Mouse (Mus musculus) heart, adult 2 months (tissue): ENCODE measurements at regions not wholly inside any gene's neighbourhood (a gene's known extent, or its start where the extent isn't known, plus 50 kb on each side); places are given as distances from the start of the nearest gene placed in this dataset.

ENCODE experiments used
- CTCF ChIP-seq: fragments of 200-600 bp; IDR thresholded peaks from 2 replicates; pipeline ENCODE4 v1.8.1; 2022; ENCODE audit warnings: antibody characterized with exemption, mild to moderate bottlenecking, moderate library complexity
- POLR2A ChIP-seq: fragments of 200-500 bp; IDR thresholded peaks from 2 replicates; pipeline ENCODE4 v1.6.1; 2011; ENCODE audit warnings: mild to moderate bottlenecking, low read depth, low read length, control low read depth; ENCODE audit not compliant: insufficient read depth

DNA sequence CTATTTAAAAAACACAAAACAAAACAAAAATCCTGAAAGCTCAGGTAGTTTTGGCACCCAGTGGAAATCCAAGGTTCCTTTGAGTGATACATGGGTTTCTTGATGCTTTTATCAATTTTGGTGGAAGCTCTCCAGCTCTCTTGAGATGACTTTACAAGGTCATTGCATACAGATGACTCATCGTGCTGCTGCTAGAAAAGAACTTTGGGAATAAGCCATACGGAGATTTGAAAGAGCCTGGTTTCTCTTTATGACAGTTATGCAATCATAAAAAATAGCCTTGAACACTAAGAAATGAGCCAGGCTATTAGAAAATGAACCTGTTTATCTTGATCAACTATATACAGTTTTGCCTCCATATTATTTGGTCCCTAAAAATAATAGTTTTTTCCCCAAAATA lies 362.0 kb downstream of the Plk2 start:
- TF ChIP-seq CTCF = no peak
- no peak for TF ChIP-seq POLR2A
